In the genomic region with DNA sequence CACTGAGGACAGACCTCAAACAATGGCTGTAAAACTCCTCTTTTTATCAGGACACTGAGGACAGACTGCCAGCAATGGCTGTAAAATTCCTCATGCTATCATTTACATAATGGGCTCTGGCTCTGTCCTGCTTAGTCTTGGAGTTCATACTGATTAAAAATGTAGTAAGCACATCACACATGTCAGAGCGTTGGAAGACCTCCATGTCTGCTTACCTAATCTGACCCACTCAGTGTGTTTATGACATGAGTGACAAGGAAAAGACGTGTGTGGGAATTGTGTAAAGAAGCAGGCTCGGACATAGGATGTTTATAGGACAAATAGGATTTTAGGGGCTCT, we compare ENCODE assay signal across 12 mouse cellular contexts.
A peak's percentile ranks its signal among the peaks of the same experiment; 100 is the strongest.
DNase-seq lines count a peak whose midpoint lies in the region; ATAC-seq and TF ChIP-seq lines count a peak whose summit lies in the region.
"Had no signal": no experiment of that assay in that cellular context is flagged by ENCODE, and none has a peak within 500 bp of the region (broad histone marks: within the 10 kb centered on the region; RNA-seq: fewer than 3 reads in every experiment).

No protein-coding gene starts in this region.

- H3K4me1 ChIP-seq in forebrain, embryonic 12.5 days: peaks cover 4% of the 10 kb centered on the region
- no peaks in the 10 kb centered on the region for H3K4me1 ChIP-seq in forebrain, embryonic 11.5 days (replicated peaks; ENCODE audit: control insufficient read depth, insufficient read depth, low read length)
- peaks cover 9% of the 10 kb centered on the region for H3K4me1 ChIP-seq in lung, embryonic 16.5 days (replicated peaks; ENCODE audit: control insufficient read depth, insufficient read depth, low read length)
- H3K4me1 ChIP-seq in lung, adult 2 months (ENCODE audit: control insufficient read depth, insufficient read depth, low read length): peaks cover 6% of the 10 kb centered on the region
- H3K4me1 ChIP-seq in heart, embryonic 16.5 days (ENCODE audit: control insufficient read depth, insufficient read depth, low read length): peaks cover 14% of the 10 kb centered on the region
- peaks cover 14% of the 10 kb centered on the region for H3K4me1 ChIP-seq in neural tube, embryonic 15.5 days

- H3K27me3 ChIP-seq in forebrain, embryonic 12.5 days: no peaks in the 10 kb centered on the region
- H3K27me3 ChIP-seq in forebrain, embryonic 11.5 days (ENCODE audit: control insufficient read depth, insufficient read depth, low read length): no peaks in the 10 kb centered on the region
- no peaks in the 10 kb centered on the region for H3K27me3 ChIP-seq in lung, embryonic 16.5 days (ENCODE audit: control insufficient read depth, insufficient read depth, low read depth, low read length)
- H3K27me3 ChIP-seq in heart, embryonic 16.5 days (ENCODE audit: control insufficient read depth, insufficient read depth, low read length): no peaks in the 10 kb centered on the region
- H3K27me3 ChIP-seq in neural tube, embryonic 15.5 days (replicated peaks): no peaks in the 10 kb centered on the region
- H3K27me3 ChIP-seq: kidney, embryonic 15.5 days had no signal

- no peak overlapping the region for H3K4me3 ChIP-seq in forebrain, embryonic 12.5 days (replicated peaks)
- H3K4me3 ChIP-seq in forebrain, embryonic 11.5 days (ENCODE audit: low read depth, low read length): no peak overlapping the region
- H3K4me3 ChIP-seq in lung, embryonic 16.5 days (ENCODE audit: low read length): no peak overlapping the region
- H3K4me3 ChIP-seq in lung, adult 2 months (replicated peaks; ENCODE audit: extremely low read depth, low read depth, low read length): no peak overlapping the region
- no peak overlapping the region for H3K4me3 ChIP-seq in heart, embryonic 16.5 days (ENCODE audit: low read length)
- H3K4me3 ChIP-seq in neural tube, embryonic 15.5 days (replicated peaks): no peak overlapping the region
- H3K4me3 ChIP-seq: kidney, embryonic 15.5 days had no signal

- no peak overlapping the region for H3K4me2 ChIP-seq in forebrain, embryonic 12.5 days
- no peak overlapping the region for H3K4me2 ChIP-seq in forebrain, embryonic 11.5 days (ENCODE audit: low read depth, low read length, severe bottlenecking)
- H3K4me2 ChIP-seq in lung, embryonic 16.5 days (ENCODE audit: low read depth, low read length): no peak overlapping the region
- peak overlapping the region; percentile 7; the same call in 1 of the 2 replicates for H3K4me2 ChIP-seq in heart, embryonic 16.5 days (ENCODE audit: low read depth, low read length)
- H3K4me2 ChIP-seq in neural tube, embryonic 15.5 days: no peak overlapping the region
- H3K4me2 ChIP-seq: kidney, embryonic 15.5 days had no signal

- no peaks in the 10 kb centered on the region for H3K9me3 ChIP-seq in forebrain, embryonic 12.5 days
- H3K9me3 ChIP-seq in forebrain, embryonic 11.5 days (ENCODE audit: control insufficient read depth, low read length): no peaks in the 10 kb centered on the region
- H3K9me3 ChIP-seq in lung, embryonic 16.5 days (ENCODE audit: control insufficient read depth, low read length): no peaks in the 10 kb centered on the region
- no peaks in the 10 kb centered on the region for H3K9me3 ChIP-seq in heart, embryonic 16.5 days (replicated peaks; ENCODE audit: control insufficient read depth, low read length)
- no peaks in the 10 kb centered on the region for H3K9me3 ChIP-seq in neural tube, embryonic 15.5 days (replicated peaks)
- H3K9me3 ChIP-seq: kidney, embryonic 15.5 days had no signal

- no peak overlapping the region for H3K27ac ChIP-seq in forebrain, embryonic 12.5 days
- H3K27ac ChIP-seq in forebrain, embryonic 11.5 days (ENCODE audit: low read depth, low read length): no peak overlapping the region
- H3K27ac ChIP-seq in lung, embryonic 16.5 days (ENCODE audit: low read length): no peak overlapping the region
- peak overlapping the region; percentile 84 for H3K27ac ChIP-seq in heart, embryonic 16.5 days (ENCODE audit: low read length)
- 0 out of 2 replicates have a peak overlapping the region, but pooled peaks have one; percentile 10 for H3K27ac ChIP-seq in neural tube, embryonic 15.5 days (replicated peaks)
- H3K27ac ChIP-seq: kidney, embryonic 15.5 days; liver, embryonic 14.5 days had no signal

- TF ChIP-seq POLR2A in lung, adult 2 months (IDR thresholded peaks at IDR 0.05; ENCODE audit: borderline replicate concordance, extremely low read depth, low read depth, low read length): no peak

- no peak for TF ChIP-seq CTCF in lung, adult 2 months (IDR thresholded peaks at IDR 0.05; ENCODE audit: insufficient read depth, low read length)

- DNase-seq in forebrain, embryonic 11.5 days (ENCODE audit: low spot score): no peak
- DNase-seq in lung, adult 2 months: no peak
- DNase-seq in right cerebral cortex, postnatal 36 days (ENCODE audit: low spot score in 2 of 2): no peak
- no peak for DNase-seq in kidney, adult 9 months
- DNase-seq: adrenal gland, postnatal 14 days; layer of hippocampus, adult 9-11 months had no signal

- 73% methylated on average over 3 of the region's 3 CpGs for WGBS in forebrain, embryonic 12.5 days
- 76% methylated on average over 3 of the region's 3 CpGs for WGBS in forebrain, embryonic 11.5 days
- WGBS in lung, embryonic 16.5 days: 30% methylated on average over 3 of the region's 3 CpGs
- 35% methylated on average over 3 of the region's 3 CpGs for WGBS in lung, adult 2 months
- 15% methylated on average over 3 of the region's 3 CpGs for WGBS in heart, embryonic 16.5 days
- 53% methylated on average over 3 of the region's 3 CpGs for WGBS in neural tube, embryonic 15.5 days

- 0 out of 2 replicates have a peak, but pooled peaks have one; percentile 36 for ATAC-seq in forebrain, embryonic 12.5 days (ENCODE audit: low FRiP score)
- ATAC-seq in forebrain, embryonic 11.5 days (replicated peaks; ENCODE audit: low FRiP score): no peak
- ATAC-seq in lung, embryonic 16.5 days (ENCODE audit: low read depth): peak; percentile 94
- peak; percentile 91 for ATAC-seq in heart, embryonic 16.5 days (replicated peaks; ENCODE audit: extremely low read depth, insufficient read depth, low FRiP score)
- no peak for ATAC-seq in neural tube, embryonic 15.5 days (ENCODE audit: low FRiP score)

- H3K9ac ChIP-seq in forebrain, embryonic 12.5 days: no peak overlapping the region
- no peak overlapping the region for H3K9ac ChIP-seq in forebrain, embryonic 11.5 days (ENCODE audit: low read length)
- H3K9ac ChIP-seq in lung, embryonic 16.5 days (ENCODE audit: low read length): no peak overlapping the region
- no peak overlapping the region for H3K9ac ChIP-seq in heart, embryonic 16.5 days (ENCODE audit: low read length)
- H3K9ac ChIP-seq in neural tube, embryonic 15.5 days (replicated peaks): no peak overlapping the region
- H3K9ac ChIP-seq: kidney, embryonic 15.5 days; liver, embryonic 14.5 days had no signal

- no peaks in the 10 kb centered on the region for H3K36me3 ChIP-seq in forebrain, embryonic 12.5 days (replicated peaks)
- H3K36me3 ChIP-seq in forebrain, embryonic 11.5 days (ENCODE audit: control insufficient read depth, insufficient read depth, low read length): no peaks in the 10 kb centered on the region
- H3K36me3 ChIP-seq in lung, embryonic 16.5 days (ENCODE audit: control insufficient read depth, insufficient read depth, low read length): no peaks in the 10 kb centered on the region
- H3K36me3 ChIP-seq in heart, embryonic 16.5 days (ENCODE audit: control insufficient read depth, insufficient read depth): no peaks in the 10 kb centered on the region
- no peaks in the 10 kb centered on the region for H3K36me3 ChIP-seq in neural tube, embryonic 15.5 days
- H3K36me3 ChIP-seq: kidney, embryonic 15.5 days had no signal

Comparison
In these comparisons a context has a peak if more than half of its experiments do, and no peak if none do; other contexts are left out.
1. ATAC-seq: peak in forebrain, embryonic 12.5 days (single experiment), lung, embryonic 16.5 days (single experiment) and heart, embryonic 16.5 days (single experiment); none in forebrain, embryonic 11.5 days (single experiment) and neural tube, embryonic 15.5 days (single experiment).
2. H3K27ac ChIP-seq: peak in heart, embryonic 16.5 days (single experiment) and neural tube, embryonic 15.5 days (single experiment); none in forebrain, embryonic 12.5 days (single experiment), forebrain, embryonic 11.5 days (single experiment) and lung, embryonic 16.5 days (single experiment).